Mouse (Mus musculus) cerebellum, adult 11 months (tissue): ENCODE data around the gene Nectin1.

Source experiments
- DNase-seq: peaks from one replicate; pipeline ENCODE4 v3.0.0; 2022

Nectin1 gene

GRCm38 (mm10) chr9:43813156-43813555 lies 69.4 kb downstream of the Nectin1 start:
- no peak for DNase-seq

DNA sequence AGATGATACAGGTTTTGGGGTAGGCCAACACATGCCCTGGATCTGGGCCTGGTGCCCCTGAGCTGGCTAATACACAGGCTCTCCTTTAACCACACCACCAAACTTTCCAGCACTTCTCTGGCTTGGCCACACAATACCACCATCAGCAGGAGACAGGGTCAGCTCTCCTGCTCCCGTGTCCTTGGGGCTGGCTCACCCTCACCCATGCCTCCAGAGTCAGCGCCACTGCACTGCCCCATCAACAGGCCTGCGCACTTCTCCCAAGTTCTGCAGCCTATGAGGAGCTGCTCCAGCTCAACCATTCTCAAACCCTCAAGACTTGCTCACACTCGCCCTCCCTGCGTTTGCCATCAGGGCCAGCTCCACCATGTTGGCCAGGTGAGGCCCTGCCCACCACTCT lies 78.4 kb downstream of the Nectin1 start:
- DNase-seq = no peak

GRCm38 (mm10) chr9:43825178-43825577 lies 81.4 kb downstream of the Nectin1 start:
- DNase-seq = no peak

- DNase-seq = no peak
Measured at GRCm38 (mm10) chr9:43826558-43827253, 82.9 kb downstream of the Nectin1 start.

DNA sequence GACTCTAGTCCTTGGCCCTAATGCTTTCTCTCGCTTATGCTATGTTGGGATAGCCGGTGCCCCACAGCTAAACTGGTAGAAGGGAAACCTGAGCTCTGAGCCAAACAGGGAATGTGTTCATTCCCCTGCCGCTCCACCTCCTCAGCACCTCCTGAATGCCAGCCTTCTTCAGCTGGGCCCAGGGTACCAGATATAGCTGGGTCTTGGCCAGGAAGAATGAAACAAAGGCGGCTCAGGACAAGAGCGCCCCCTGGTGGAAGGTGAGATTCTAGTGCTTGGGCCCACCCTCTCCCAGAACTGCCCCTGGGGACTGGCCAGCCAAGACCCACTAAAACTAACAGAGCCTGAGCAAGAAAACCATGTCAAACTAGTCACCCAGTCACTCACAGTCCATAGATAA lies 83.8 kb downstream of the Nectin1 start:
- no peak for DNase-seq

GRCm38 (mm10) chr9:43828960-43829359 lies 85.2 kb downstream of the Nectin1 start:
- no peak for DNase-seq

DNA sequence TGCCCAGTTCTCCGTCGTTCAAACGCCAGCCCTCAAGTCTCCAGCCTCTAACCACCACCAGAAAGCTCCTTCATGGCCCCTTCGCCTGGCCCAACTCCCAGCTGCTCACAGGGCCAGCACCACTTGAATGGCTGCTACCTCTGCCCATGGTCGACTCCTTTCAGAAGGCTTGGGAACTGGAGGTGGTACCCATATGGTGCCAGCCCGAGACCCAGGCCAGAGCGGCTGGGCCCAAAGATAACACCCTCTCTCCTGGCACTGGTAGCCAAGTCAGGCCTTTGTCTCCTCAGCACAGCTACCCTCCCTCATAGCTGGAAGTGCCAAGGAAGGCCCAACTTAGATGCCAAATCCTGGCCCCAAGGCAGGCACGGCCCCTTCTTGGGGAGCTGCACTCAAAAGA lies 89.4 kb downstream of the Nectin1 start:
- no peak for DNase-seq

GRCm38 (mm10) chr9:43834283-43834682 lies 90.5 kb downstream of the Nectin1 start:
- DNase-seq = no peak

DNA sequence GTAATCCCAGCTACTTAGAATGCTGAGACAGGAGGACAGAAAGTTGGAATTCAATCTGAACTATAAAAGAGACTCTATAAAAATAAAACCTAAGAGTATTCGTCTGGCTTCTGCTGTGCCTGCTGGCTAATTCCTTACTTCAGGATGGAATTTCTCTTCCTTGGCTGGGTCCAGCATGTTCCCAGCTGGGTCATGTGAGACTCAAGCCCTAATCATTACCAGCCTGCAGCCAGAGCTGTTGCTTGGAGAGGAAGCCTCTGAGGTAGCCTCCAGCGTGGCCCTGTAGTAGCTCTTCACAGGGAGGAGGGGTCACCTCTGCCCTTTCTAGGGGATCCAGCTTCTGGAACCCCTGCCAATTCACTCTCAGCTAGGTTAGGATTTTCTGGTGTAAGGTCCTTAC lies 94.8 kb downstream of the Nectin1 start:
- no peak for DNase-seq

GRCm38 (mm10) chr9:43842921-43843577 lies 99.3 kb downstream of the Nectin1 start:
- no peak for DNase-seq

DNA sequence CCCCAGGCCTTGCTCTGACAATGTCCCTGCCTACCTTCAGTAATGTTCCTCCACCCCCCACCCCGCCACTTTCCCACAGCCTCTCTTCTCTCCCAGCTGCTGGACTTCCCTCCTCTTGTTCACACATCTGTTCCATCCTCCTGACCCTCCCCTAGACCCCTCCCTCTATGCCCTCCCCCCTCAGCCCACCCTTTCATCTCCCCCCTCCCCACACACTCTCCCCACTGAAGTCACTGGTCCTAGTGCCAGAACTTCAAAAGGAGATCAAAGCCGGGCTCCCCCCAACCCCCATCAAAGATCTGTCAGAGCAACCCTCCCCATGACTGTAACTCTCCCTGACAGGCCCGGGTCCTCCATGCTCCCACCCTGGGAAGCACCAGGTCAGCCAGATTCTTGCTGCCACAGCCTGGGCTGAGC lies 99.9 kb downstream of the Nectin1 start:
- DNase-seq = no peak

DNA sequence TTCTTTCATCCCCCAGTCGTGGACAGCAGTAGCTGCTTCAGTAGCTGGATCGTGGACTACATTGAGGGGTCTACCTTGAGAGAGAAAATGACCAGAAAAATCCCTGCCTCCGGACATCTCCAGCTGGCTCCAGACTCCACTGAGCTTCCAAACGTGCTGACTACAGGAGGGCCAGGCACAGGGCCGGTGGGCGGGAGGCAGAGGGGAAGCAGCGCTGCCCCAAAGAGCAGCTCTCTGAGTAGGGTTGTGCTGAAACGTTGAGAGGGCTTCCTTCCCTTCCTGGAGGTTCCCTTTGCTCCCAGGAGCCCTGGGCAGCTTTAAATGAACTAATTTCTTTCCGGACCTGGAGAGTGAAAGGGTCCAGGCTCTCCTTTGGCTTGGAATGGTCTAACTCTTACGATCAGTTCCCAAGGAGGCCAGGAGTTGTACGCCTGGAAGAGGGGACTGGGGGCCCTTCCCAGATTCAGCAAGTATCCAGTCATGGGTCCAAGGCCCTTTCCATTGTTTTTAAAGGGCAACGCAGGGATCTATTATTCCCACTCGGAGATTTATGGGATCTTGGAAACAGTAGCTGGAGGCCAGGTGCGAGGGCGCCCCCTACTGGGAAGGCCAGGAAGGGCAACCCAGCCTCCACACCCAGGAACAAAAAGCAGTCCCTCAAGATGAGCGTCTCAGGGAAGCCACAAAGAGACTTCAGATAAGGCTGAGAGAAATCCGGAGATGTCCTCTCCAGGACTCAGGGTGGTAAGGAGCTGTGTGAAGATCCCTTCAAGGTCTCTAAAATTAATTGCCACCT lies 102.1 kb downstream of the Nectin1 start:
- DNase-seq = peak; percentile 33

DNA sequence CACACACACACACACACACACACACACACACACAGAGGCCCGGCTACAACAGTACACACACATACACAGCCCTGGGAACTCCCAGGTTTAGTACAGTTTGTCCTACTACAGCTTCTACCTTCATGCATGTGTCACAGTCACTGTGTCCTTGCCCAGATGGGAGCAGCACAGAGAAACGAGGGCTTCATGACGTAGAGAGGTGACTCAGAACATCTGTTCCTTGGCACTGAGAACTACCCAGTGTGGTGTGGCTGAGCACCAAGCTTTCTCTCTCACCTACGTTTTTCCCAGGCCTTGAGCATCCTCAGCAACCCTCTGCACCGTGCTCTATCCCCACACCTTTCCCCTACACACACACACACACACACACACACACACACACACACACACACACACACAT lies 104.1 kb downstream of the Nectin1 start:
- DNase-seq = no peak

GRCm38 (mm10) chr9:43850281-43850680 lies 106.5 kb downstream of the Nectin1 start:
- no peak for DNase-seq

DNA sequence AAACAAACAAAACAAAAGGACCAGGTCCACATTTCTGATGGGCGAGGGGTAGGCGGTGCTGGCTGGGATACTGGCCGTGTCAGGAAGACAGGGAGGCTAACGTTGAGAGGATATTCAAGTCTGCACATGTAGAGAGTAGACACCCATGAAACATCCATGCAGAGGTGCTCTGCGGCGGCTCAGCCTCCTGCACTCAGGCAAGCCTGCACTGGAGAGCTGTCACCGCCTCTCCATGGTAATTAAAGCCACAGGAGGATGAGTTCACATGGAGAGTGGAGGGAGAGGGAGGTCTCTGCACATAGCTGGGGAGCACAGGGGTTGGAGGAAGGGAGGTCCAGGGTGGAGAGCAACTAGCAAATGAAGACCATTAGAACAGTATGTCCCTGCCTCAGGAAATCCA lies 107.4 kb downstream of the Nectin1 start:
- DNase-seq = no peak

DNA sequence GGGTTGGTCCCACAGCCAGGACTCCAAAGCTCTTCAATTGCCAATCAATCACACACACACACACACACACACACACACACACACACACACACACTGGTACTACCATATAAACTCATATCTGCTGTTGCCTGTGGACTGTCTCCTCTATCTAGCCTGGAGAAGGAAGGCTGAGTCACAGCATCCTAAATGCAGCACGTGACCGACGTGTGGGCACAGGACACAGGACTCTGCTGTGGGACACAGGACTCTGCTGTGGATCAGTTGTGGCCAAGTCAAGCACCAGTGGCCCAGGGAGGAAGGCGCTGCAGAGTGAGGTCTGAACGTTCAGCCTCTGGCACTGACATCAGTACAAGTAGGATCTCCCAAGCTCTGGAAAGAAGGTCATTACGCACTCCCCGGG lies 112.1 kb downstream of the Nectin1 start:
- no peak for DNase-seq
